Mouse (Mus musculus): ENCODE results near the gene Dab2. TPM values are rescaled to one million over a fixed set of nuclear protein-coding genes. Genes with fewer than 3 reads are reported as not detected.

Dab2 gene
- polyA plus RNA-seq, 1 experiment from 2014 or later = 81.5 TPM

- H3K27ac ChIP-seq (replicated peaks; ENCODE audit: low read depth, low read length) = no peak overlapping the region
- ATAC-seq (replicated peaks; ENCODE audit: insufficient number of reproducible peaks, low FRiP score, low TSS enrichment, low read depth) = no peak
- H3K4me3 ChIP-seq (ENCODE audit: low read depth, low read length) = no peak overlapping the region
- DNase-seq (ENCODE audit: low spot score) = no peak
- H3K4me1 ChIP-seq (ENCODE audit: control insufficient read depth, insufficient read depth, low read length) = no peaks in the 10 kb centered on the region
- H3K27me3 ChIP-seq (ENCODE audit: control insufficient read depth, insufficient read depth, low read length) = no peaks in the 10 kb centered on the region
- WGBS = 32% methylated on average over 1 of the region's 1 CpGs
- no peak overlapping the region for H3K9ac ChIP-seq (replicated peaks; ENCODE audit: low read length)
- H3K9me3 ChIP-seq (replicated peaks; ENCODE audit: control insufficient read depth, low read length) = no peaks in the 10 kb centered on the region
- no peak overlapping the region for H3K4me2 ChIP-seq (ENCODE audit: low read depth, low read length)
- no peaks in the 10 kb centered on the region for H3K36me3 ChIP-seq (replicated peaks; ENCODE audit: control insufficient read depth, insufficient read depth, low read depth, low read length)
These were observed 70.4 kb downstream of the Dab2 start for GRCm38 (mm10) chr15:6369974-6370373.

GRCm38 (mm10) chr15:6371486-6371885 lies 71.9 kb downstream of the Dab2 start:
- Histone ChIP-seq H3K27me3 (ENCODE audit: control insufficient read depth, insufficient read depth, low read length) (no peaks in the 10 kb centered on the region), H3K36me3 (replicated peaks; ENCODE audit: control insufficient read depth, insufficient read depth, low read depth, low read length) (no peaks in the 10 kb centered on the region), H3K4me3 (ENCODE audit: low read depth, low read length) (no peak overlapping the region), H3K9me3 (replicated peaks; ENCODE audit: control insufficient read depth, low read length) (no peaks in the 10 kb centered on the region), H3K9ac (replicated peaks; ENCODE audit: low read length) (no peak overlapping the region), H3K4me2 (ENCODE audit: low read depth, low read length) (no peak overlapping the region), H3K4me1 (ENCODE audit: control insufficient read depth, insufficient read depth, low read length) (no peaks in the 10 kb centered on the region), H3K27ac (replicated peaks; ENCODE audit: low read depth, low read length) (no peak overlapping the region)
- WGBS = 93% methylated on average over 2 of the region's 2 CpGs
- DNase-seq (ENCODE audit: low spot score) (no peak), ATAC-seq (replicated peaks; ENCODE audit: insufficient number of reproducible peaks, low FRiP score, low TSS enrichment, low read depth) (no peak)

GRCm38 (mm10) chr15:6375016-6375415 lies 75.4 kb downstream of the Dab2 start:
- DNase-seq (ENCODE audit: low spot score) (no peak), ATAC-seq (replicated peaks; ENCODE audit: insufficient number of reproducible peaks, low FRiP score, low TSS enrichment, low read depth) (no peak)
- Histone ChIP-seq H3K9me3 (replicated peaks; ENCODE audit: control insufficient read depth, low read length) (no peaks in the 10 kb centered on the region), H3K4me3 (ENCODE audit: low read depth, low read length) (no peak overlapping the region), H3K9ac (replicated peaks; ENCODE audit: low read length) (no peak overlapping the region), H3K4me1 (ENCODE audit: control insufficient read depth, insufficient read depth, low read length) (no peaks in the 10 kb centered on the region), H3K27me3 (ENCODE audit: control insufficient read depth, insufficient read depth, low read length) (no peaks in the 10 kb centered on the region), H3K36me3 (replicated peaks; ENCODE audit: control insufficient read depth, insufficient read depth, low read depth, low read length) (no peaks in the 10 kb centered on the region), H3K27ac (replicated peaks; ENCODE audit: low read depth, low read length) (no peak overlapping the region), H3K4me2 (ENCODE audit: low read depth, low read length) (no peak overlapping the region)
- 78% methylated on average over 13 of the region's 13 CpGs for WGBS

GRCm38 (mm10) chr15:6376001-6376400 lies 76.4 kb downstream of the Dab2 start:
- DNase-seq (ENCODE audit: low spot score) = no peak
- 78% methylated on average over 5 of the region's 5 CpGs for WGBS
- no peaks in the 10 kb centered on the region for H3K9me3 ChIP-seq (replicated peaks; ENCODE audit: control insufficient read depth, low read length)
- ATAC-seq (replicated peaks; ENCODE audit: insufficient number of reproducible peaks, low FRiP score, low TSS enrichment, low read depth) = no peak
- H3K27me3 ChIP-seq (ENCODE audit: control insufficient read depth, insufficient read depth, low read length) = no peaks in the 10 kb centered on the region
- H3K36me3 ChIP-seq (replicated peaks; ENCODE audit: control insufficient read depth, insufficient read depth, low read depth, low read length) = no peaks in the 10 kb centered on the region
- no peak overlapping the region for H3K27ac ChIP-seq (replicated peaks; ENCODE audit: low read depth, low read length)
- H3K4me3 ChIP-seq (ENCODE audit: low read depth, low read length) = no peak overlapping the region
- H3K4me2 ChIP-seq (ENCODE audit: low read depth, low read length) = no peak overlapping the region
- H3K9ac ChIP-seq (replicated peaks; ENCODE audit: low read length) = no peak overlapping the region
- H3K4me1 ChIP-seq (ENCODE audit: control insufficient read depth, insufficient read depth, low read length) = no peaks in the 10 kb centered on the region

GRCm38 (mm10) chr15:6376785-6377184 lies 77.2 kb downstream of the Dab2 start:
- Histone ChIP-seq H3K4me2 (ENCODE audit: low read depth, low read length) (no peak overlapping the region), H3K36me3 (replicated peaks; ENCODE audit: control insufficient read depth, insufficient read depth, low read depth, low read length) (no peaks in the 10 kb centered on the region), H3K4me1 (ENCODE audit: control insufficient read depth, insufficient read depth, low read length) (no peaks in the 10 kb centered on the region), H3K27ac (replicated peaks; ENCODE audit: low read depth, low read length) (no peak overlapping the region), H3K27me3 (ENCODE audit: control insufficient read depth, insufficient read depth, low read length) (no peaks in the 10 kb centered on the region), H3K9ac (replicated peaks; ENCODE audit: low read length) (no peak overlapping the region), H3K4me3 (ENCODE audit: low read depth, low read length) (no peak overlapping the region), H3K9me3 (replicated peaks; ENCODE audit: control insufficient read depth, low read length) (no peaks in the 10 kb centered on the region)
- WGBS = 76% methylated on average over 11 of the region's 11 CpGs
- ATAC-seq (replicated peaks; ENCODE audit: insufficient number of reproducible peaks, low FRiP score, low TSS enrichment, low read depth) (no peak), DNase-seq (ENCODE audit: low spot score) (no peak)

- Histone ChIP-seq H3K9ac (replicated peaks; ENCODE audit: low read length) (no peak overlapping the region), H3K27me3 (ENCODE audit: control insufficient read depth, insufficient read depth, low read length) (no peaks in the 10 kb centered on the region), H3K4me3 (ENCODE audit: low read depth, low read length) (no peak overlapping the region), H3K36me3 (replicated peaks; ENCODE audit: control insufficient read depth, insufficient read depth, low read depth, low read length) (no peaks in the 10 kb centered on the region), H3K4me2 (ENCODE audit: low read depth, low read length) (no peak overlapping the region), H3K9me3 (replicated peaks; ENCODE audit: control insufficient read depth, low read length) (no peaks in the 10 kb centered on the region), H3K27ac (replicated peaks; ENCODE audit: low read depth, low read length) (no peak overlapping the region), H3K4me1 (ENCODE audit: control insufficient read depth, insufficient read depth, low read length) (no peaks in the 10 kb centered on the region)
- DNase-seq (ENCODE audit: low spot score) (no peak), ATAC-seq (replicated peaks; ENCODE audit: insufficient number of reproducible peaks, low FRiP score, low TSS enrichment, low read depth) (no peak)
- WGBS = 29% methylated on average over 6 of the region's 6 CpGs
These were observed 84.4 kb downstream of the Dab2 start for GRCm38 (mm10) chr15:6384027-6384426.

- Histone ChIP-seq H3K9me3 (replicated peaks; ENCODE audit: control insufficient read depth, low read length) (no peaks in the 10 kb centered on the region), H3K4me3 (ENCODE audit: low read depth, low read length) (no peak overlapping the region), H3K36me3 (replicated peaks; ENCODE audit: control insufficient read depth, insufficient read depth, low read depth, low read length) (no peaks in the 10 kb centered on the region), H3K4me2 (ENCODE audit: low read depth, low read length) (no peak overlapping the region), H3K4me1 (ENCODE audit: control insufficient read depth, insufficient read depth, low read length) (no peaks in the 10 kb centered on the region), H3K27ac (replicated peaks; ENCODE audit: low read depth, low read length) (no peak overlapping the region), H3K27me3 (ENCODE audit: control insufficient read depth, insufficient read depth, low read length) (no peaks in the 10 kb centered on the region), H3K9ac (replicated peaks; ENCODE audit: low read length) (no peak overlapping the region)
- DNase-seq (ENCODE audit: low spot score) (peak; percentile 13), ATAC-seq (replicated peaks; ENCODE audit: insufficient number of reproducible peaks, low FRiP score, low TSS enrichment, low read depth) (0 out of 2 replicates have a peak, but pooled peaks have one; percentile 68)
- 39% methylated on average over 1 of the region's 1 CpGs for WGBS
These were observed 85.7 kb downstream of the Dab2 start for GRCm38 (mm10) chr15:6385241-6385640.

GRCm38 (mm10) chr15:6386159-6386951 lies 86.8 kb downstream of the Dab2 start:
- 3% methylated on average over 49 of the region's 49 CpGs for WGBS
- peak overlapping the region; percentile 56; the same call in 1 of the 2 replicates for H3K27ac ChIP-seq (replicated peaks; ENCODE audit: low read depth, low read length)
- peak overlapping the region; percentile 49 for H3K4me3 ChIP-seq (ENCODE audit: low read depth, low read length)
- H3K4me1 ChIP-seq (ENCODE audit: control insufficient read depth, insufficient read depth, low read length) = no peaks in the 10 kb centered on the region
- H3K9ac ChIP-seq (replicated peaks; ENCODE audit: low read length) = peak overlapping the region; percentile 57
- H3K36me3 ChIP-seq (replicated peaks; ENCODE audit: control insufficient read depth, insufficient read depth, low read depth, low read length) = no peaks in the 10 kb centered on the region
- ATAC-seq (replicated peaks; ENCODE audit: insufficient number of reproducible peaks, low FRiP score, low TSS enrichment, low read depth) = peak; percentile 93
- H3K9me3 ChIP-seq (replicated peaks; ENCODE audit: control insufficient read depth, low read length) = no peaks in the 10 kb centered on the region
- peak overlapping the region; percentile 57 for H3K4me2 ChIP-seq (ENCODE audit: low read depth, low read length)
- H3K27me3 ChIP-seq (ENCODE audit: control insufficient read depth, insufficient read depth, low read length) = no peaks in the 10 kb centered on the region
- peak; percentile 91 for DNase-seq (ENCODE audit: low spot score)

All from embryonic facial prominence, embryonic 11.5 days (tissue).